Mouse (Mus musculus): ENCODE measurements around the gene Mesd. TPM values are rescaled to one million over a fixed set of nuclear protein-coding genes. Genes with fewer than 3 reads are reported as not detected.
A peak's percentile ranks its signal among the peaks of the same experiment; 100 is the strongest.

The Mesd gene
- total and polyA plus RNA-seq, 2 experiments from 2014 or later, result 54.8 to 58.0 TPM

DNA sequence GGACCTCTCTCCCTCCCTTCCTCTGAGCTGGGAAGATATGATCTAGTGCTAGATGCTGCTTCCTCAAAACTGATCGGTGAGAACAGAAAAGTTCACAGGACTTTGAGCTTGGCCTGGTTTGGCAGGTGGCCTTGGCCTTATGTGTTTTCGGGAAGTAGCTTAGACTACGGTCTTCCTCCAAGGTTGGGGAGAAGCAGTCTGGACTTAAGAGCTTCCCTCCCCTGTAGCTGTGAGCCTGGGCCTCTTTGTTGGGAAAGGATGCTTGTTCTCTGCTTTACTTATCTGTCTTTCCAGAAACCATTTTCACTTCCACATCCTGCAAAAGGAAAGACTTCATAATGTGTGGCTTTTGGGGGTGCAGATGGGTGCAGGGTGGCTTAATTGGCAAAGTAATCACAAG, 20.6 kb downstream of the Mesd start:
- Histone ChIP-seq H3K4me2 (ENCODE audit: low read depth, low read length) (no peak overlapping the region), H3K27me3 (ENCODE audit: control insufficient read depth, insufficient read depth, low read length) (no peaks in the 10 kb centered on the region), H3K36me3 (replicated peaks; ENCODE audit: control insufficient read depth, insufficient read depth, low read length) (peaks cover 14% of the 10 kb centered on the region), H3K27ac (ENCODE audit: low read depth) (no peak overlapping the region), H3K9ac (replicated peaks; ENCODE audit: low read depth, low read length) (no peak overlapping the region), H3K9me3 (replicated peaks; ENCODE audit: control insufficient read depth, low read length) (no peaks in the 10 kb centered on the region), H3K4me1 (ENCODE audit: control insufficient read depth, insufficient read depth) (no peaks in the 10 kb centered on the region), H3K4me3 (ENCODE audit: low read depth, low read length) (no peak overlapping the region)
- ATAC-seq (ENCODE audit: insufficient read depth, low read depth) (no peak), DNase-seq (ENCODE audit: low spot score) (no peak)
- TF ChIP-seq CTCF (IDR thresholded peaks at IDR 0.05; ENCODE audit: low read depth) (no peak), EP300 (IDR thresholded peaks at IDR 0.05; ENCODE audit: low read depth) (no peak)
- 67% methylated on average over 3 of the region's 3 CpGs for WGBS

DNA sequence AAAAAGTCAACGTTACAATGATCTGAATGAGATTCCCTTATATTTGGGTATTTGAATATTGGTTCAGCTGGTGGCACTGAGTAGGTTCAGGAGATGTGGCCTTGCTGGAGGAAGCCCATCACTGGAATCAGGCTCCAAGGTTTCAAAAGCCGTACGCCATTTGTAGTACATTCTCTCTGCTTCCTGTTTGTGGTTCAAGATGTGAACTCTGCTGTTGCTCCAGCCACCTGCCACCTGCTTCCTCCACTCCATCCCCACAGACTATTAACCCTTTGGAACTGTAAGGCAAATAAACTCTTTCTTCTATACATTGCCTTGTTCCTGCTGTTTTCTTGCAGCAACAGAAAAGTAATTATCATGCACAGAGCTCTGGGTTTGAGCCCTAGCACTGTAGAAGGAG, 27.6 kb downstream of the Mesd start:
- Histone ChIP-seq H3K4me2 (ENCODE audit: low read depth, low read length) (no peak overlapping the region), H3K4me1 (ENCODE audit: control insufficient read depth, insufficient read depth) (no peaks in the 10 kb centered on the region), H3K4me3 (ENCODE audit: low read depth, low read length) (no peak overlapping the region), H3K27me3 (ENCODE audit: control insufficient read depth, insufficient read depth, low read length) (no peaks in the 10 kb centered on the region), H3K9ac (replicated peaks; ENCODE audit: low read depth, low read length) (no peak overlapping the region), H3K36me3 (replicated peaks; ENCODE audit: control insufficient read depth, insufficient read depth, low read length) (no peaks in the 10 kb centered on the region), H3K27ac (ENCODE audit: low read depth) (no peak overlapping the region), H3K9me3 (replicated peaks; ENCODE audit: control insufficient read depth, low read length) (no peaks in the 10 kb centered on the region)
- TF ChIP-seq CTCF (IDR thresholded peaks at IDR 0.05; ENCODE audit: low read depth) (no peak), EP300 (IDR thresholded peaks at IDR 0.05; ENCODE audit: low read depth) (no peak)
- DNase-seq (ENCODE audit: low spot score), result no peak
- ATAC-seq (ENCODE audit: insufficient read depth, low read depth), result no peak
- 68% methylated on average over 3 of the region's 3 CpGs for WGBS

DNA sequence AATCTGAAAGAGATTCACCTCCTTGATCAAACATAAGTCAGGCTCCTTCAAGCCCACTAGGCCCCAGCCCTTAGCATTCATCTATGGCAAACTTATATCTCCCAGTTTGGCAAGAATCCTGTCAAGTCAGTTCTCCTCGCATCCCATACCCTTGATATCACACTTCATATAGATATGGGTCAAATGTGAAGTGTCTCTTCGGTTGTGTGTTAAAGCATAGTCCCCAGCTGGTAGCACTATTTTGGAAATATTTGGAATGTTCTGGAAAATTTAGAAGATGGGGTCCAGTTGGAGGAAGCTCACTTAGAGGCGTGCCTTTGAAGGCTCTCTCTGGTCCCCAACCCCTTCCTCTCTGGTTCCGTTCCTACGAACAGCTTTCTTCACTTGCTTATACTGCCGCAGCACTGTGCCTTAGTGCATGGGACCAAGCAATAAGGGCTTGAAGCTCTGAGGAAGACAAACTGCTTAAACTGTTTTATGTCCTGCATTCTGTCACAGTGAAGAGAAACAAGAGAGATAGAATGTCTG, 29.2 kb downstream of the Mesd start:
- H3K4me2 ChIP-seq (ENCODE audit: low read depth, low read length), result no peak overlapping the region
- H3K4me1 ChIP-seq (ENCODE audit: control insufficient read depth, insufficient read depth), result no peaks in the 10 kb centered on the region
- WGBS, result 80% methylated on average over 6 of the region's 6 CpGs
- no peak overlapping the region for H3K9ac ChIP-seq (replicated peaks; ENCODE audit: low read depth, low read length)
- no peaks in the 10 kb centered on the region for H3K27me3 ChIP-seq (ENCODE audit: control insufficient read depth, insufficient read depth, low read length)
- DNase-seq (ENCODE audit: low spot score) (no peak), ATAC-seq (ENCODE audit: insufficient read depth, low read depth) (no peak)
- no peak overlapping the region for H3K27ac ChIP-seq (ENCODE audit: low read depth)
- no peak for TF ChIP-seq EP300 (IDR thresholded peaks at IDR 0.05; ENCODE audit: low read depth)
- TF ChIP-seq CTCF (IDR thresholded peaks at IDR 0.05; ENCODE audit: low read depth), result no peak
- no peaks in the 10 kb centered on the region for H3K36me3 ChIP-seq (replicated peaks; ENCODE audit: control insufficient read depth, insufficient read depth, low read length)
- H3K4me3 ChIP-seq (ENCODE audit: low read depth, low read length), result no peak overlapping the region
- no peaks in the 10 kb centered on the region for H3K9me3 ChIP-seq (replicated peaks; ENCODE audit: control insufficient read depth, low read length)

DNA sequence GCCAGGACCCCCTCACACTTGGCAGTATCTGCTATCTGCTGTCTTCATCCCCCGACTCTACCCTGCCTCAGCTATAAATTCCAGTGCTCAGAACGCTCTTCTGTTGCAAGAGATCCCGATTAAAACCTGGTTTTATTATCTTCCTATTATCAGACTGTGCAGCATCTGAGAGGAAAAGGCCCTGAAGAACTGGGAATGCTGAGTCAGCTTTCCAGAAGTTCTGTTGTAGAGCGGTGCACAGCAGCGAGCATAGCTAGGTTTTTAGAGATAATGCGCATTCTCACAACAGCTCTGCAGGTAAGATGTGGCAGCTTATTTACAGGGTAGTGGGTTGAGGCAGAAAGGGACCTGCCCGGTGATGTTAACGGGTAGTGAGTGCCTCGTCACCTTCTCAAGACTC, 29.7 kb downstream of the Mesd start:
- DNase-seq (ENCODE audit: low spot score) (no peak), ATAC-seq (ENCODE audit: insufficient read depth, low read depth) (no peak)
- Histone ChIP-seq H3K27me3 (ENCODE audit: control insufficient read depth, insufficient read depth, low read length) (no peaks in the 10 kb centered on the region), H3K36me3 (replicated peaks; ENCODE audit: control insufficient read depth, insufficient read depth, low read length) (no peaks in the 10 kb centered on the region), H3K27ac (ENCODE audit: low read depth) (no peak overlapping the region), H3K4me1 (ENCODE audit: control insufficient read depth, insufficient read depth) (no peaks in the 10 kb centered on the region), H3K9me3 (replicated peaks; ENCODE audit: control insufficient read depth, low read length) (no peaks in the 10 kb centered on the region), H3K4me2 (ENCODE audit: low read depth, low read length) (no peak overlapping the region), H3K4me3 (ENCODE audit: low read depth, low read length) (no peak overlapping the region), H3K9ac (replicated peaks; ENCODE audit: low read depth, low read length) (no peak overlapping the region)
- WGBS, result 62% methylated on average over 9 of the region's 9 CpGs
- TF ChIP-seq CTCF (IDR thresholded peaks at IDR 0.05; ENCODE audit: low read depth) (no peak), EP300 (IDR thresholded peaks at IDR 0.05; ENCODE audit: low read depth) (no peak)

- no peak overlapping the region for H3K27ac ChIP-seq (ENCODE audit: low read depth)
- no peak overlapping the region for H3K4me2 ChIP-seq (ENCODE audit: low read depth, low read length)
- peaks cover under 1% of the 10 kb centered on the region; the same call in 1 of the 2 replicates for H3K4me1 ChIP-seq (ENCODE audit: control insufficient read depth, insufficient read depth)
- no peak overlapping the region for H3K9ac ChIP-seq (replicated peaks; ENCODE audit: low read depth, low read length)
- H3K36me3 ChIP-seq (replicated peaks; ENCODE audit: control insufficient read depth, insufficient read depth, low read length), result no peaks in the 10 kb centered on the region
- under 1% methylated on average over 3 of the region's 3 CpGs for WGBS
- ATAC-seq (ENCODE audit: insufficient read depth, low read depth), result no peak
- TF ChIP-seq CTCF (IDR thresholded peaks at IDR 0.05; ENCODE audit: low read depth) (peak; percentile 88), EP300 (IDR thresholded peaks at IDR 0.05; ENCODE audit: low read depth) (no peak)
- no peaks in the 10 kb centered on the region for H3K27me3 ChIP-seq (ENCODE audit: control insufficient read depth, insufficient read depth, low read length)
- H3K4me3 ChIP-seq (ENCODE audit: low read depth, low read length), result no peak overlapping the region
- no peaks in the 10 kb centered on the region for H3K9me3 ChIP-seq (replicated peaks; ENCODE audit: control insufficient read depth, low read length)
- DNase-seq (ENCODE audit: low spot score), result peak; percentile 62
These were observed 30.3 kb downstream of the Mesd start for GRCm38 (mm10) chr7:83914566-83914965.

DNA sequence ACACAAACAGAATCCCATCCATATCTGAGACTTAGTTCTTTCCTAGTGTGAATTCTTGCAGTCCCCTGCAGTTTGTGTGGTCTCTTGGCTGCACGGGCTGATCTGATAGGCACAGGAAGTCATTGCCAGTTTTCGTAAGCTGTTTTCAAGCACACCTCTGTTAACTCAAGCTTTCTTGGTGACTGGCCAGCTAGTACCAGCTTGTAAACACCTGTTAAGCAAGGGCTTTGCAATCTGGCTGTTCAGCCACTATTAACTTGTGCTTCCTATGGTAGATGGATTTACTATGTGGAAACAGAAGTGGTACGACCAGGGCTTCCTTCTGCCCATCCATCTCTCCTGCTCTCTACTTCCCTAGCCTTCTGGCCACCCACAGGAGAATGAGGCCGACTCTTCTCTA, 36.0 kb downstream of the Mesd start:
- TF ChIP-seq EP300 (IDR thresholded peaks at IDR 0.05; ENCODE audit: low read depth) (no peak), CTCF (IDR thresholded peaks at IDR 0.05; ENCODE audit: low read depth) (no peak)

More for the DNA sequence above, 36.0 kb downstream of the Mesd start:
- Histone ChIP-seq H3K4me2 (ENCODE audit: low read depth, low read length) (no peak overlapping the region), H3K9me3 (replicated peaks; ENCODE audit: control insufficient read depth, low read length) (no peaks in the 10 kb centered on the region), H3K4me1 (ENCODE audit: control insufficient read depth, insufficient read depth) (peaks cover 14% of the 10 kb centered on the region), H3K36me3 (replicated peaks; ENCODE audit: control insufficient read depth, insufficient read depth, low read length) (no peaks in the 10 kb centered on the region), H3K27me3 (ENCODE audit: control insufficient read depth, insufficient read depth, low read length) (no peaks in the 10 kb centered on the region), H3K9ac (replicated peaks; ENCODE audit: low read depth, low read length) (no peak overlapping the region), H3K4me3 (ENCODE audit: low read depth, low read length) (no peak overlapping the region), H3K27ac (ENCODE audit: low read depth) (no peak overlapping the region)
- WGBS, result 49% methylated on average over 4 of the region's 4 CpGs
- DNase-seq (ENCODE audit: low spot score) (no peak), ATAC-seq (ENCODE audit: insufficient read depth, low read depth) (no peak)
